Mouse (Mus musculus): ENCODE data around the gene 4932438A13Rik. TPM values are rescaled to one million over a fixed set of nuclear protein-coding genes. Genes with fewer than 3 reads are reported as not detected.

Gene 4932438A13Rik
- total and polyA plus RNA-seq, 3 experiments: 5.9 to 20.3 (median 14.7) TPM

- H3K9ac ChIP-seq (ENCODE audit: insufficient read depth, low read depth): no peak overlapping the region
- H3K36me3 ChIP-seq (replicated peaks in 1 of 2; ENCODE audit: control insufficient read depth in 1 of 2, insufficient read depth in 1 of 2, low read length in 1 of 2): no peaks in the 10 kb centered on the region
- no peaks in the 10 kb centered on the region for H3K79me2 ChIP-seq (replicated peaks; ENCODE audit: control insufficient read depth, extremely low read depth, insufficient read depth, poor library complexity, severe bottlenecking)
- H3K4me3 ChIP-seq (replicated peaks in 1 of 3; ENCODE audit: low read depth in 2 of 3, low read length in 2 of 3, poor library complexity in 1 of 3): no peak overlapping the region
- H3K4me2 ChIP-seq (ENCODE audit: insufficient read depth, low read depth, poor library complexity, severe bottlenecking): no peak overlapping the region
- TF ChIP-seq MAZ (IDR thresholded peaks at IDR 0.05; ENCODE audit: low read depth, low read length) (no peak), ETS1 (conservative IDR thresholded peaks at IDR 0.05; ENCODE audit: low read depth, low read length) (no peak), KAT2A (IDR thresholded peaks at IDR 0.05; ENCODE audit: insufficient replicate concordance, low read length) (no peak), NELFE (IDR thresholded peaks at IDR 0.05; ENCODE audit: low read depth, low read length) (no peak), MEF2A (IDR thresholded peaks at IDR 0.05; ENCODE audit: borderline replicate concordance, low read depth, low read length) (no peak), UBTF (IDR thresholded peaks at IDR 0.05; ENCODE audit: low read depth, low read length) (no peak), TCF12 (IDR thresholded peaks at IDR 0.05; ENCODE audit: low read depth, low read length) (no peak), JUN (IDR thresholded peaks at IDR 0.05; ENCODE audit: insufficient read depth, low read depth, low read length) (no peak), ZC3H11A (IDR thresholded peaks at IDR 0.05; ENCODE audit: low read depth, low read length) (no peak)
- H3K9me3 ChIP-seq (replicated peaks; ENCODE audit: low read length): no peaks in the 10 kb centered on the region
- DNase-seq (ENCODE audit: extremely low read depth): no peak
- no peaks in the 10 kb centered on the region for H3K27me3 ChIP-seq (replicated peaks)
- no peak overlapping the region for H3K27ac ChIP-seq (ENCODE audit: insufficient read depth, low read depth)
- in situ Hi-C loops (cut with MboI; ENCODE audit: low pct_ligation_motif_present, low pct_unique_long_range_greater_than_20kb, low sequenced_read_pairs): loop anchor here (25.0 kb wide), 2 partner anchors 193 to 357 kb away; no protein-coding TSS in a partner anchor
- H3K4me1 ChIP-seq (ENCODE audit: control insufficient read depth in 1 of 2, insufficient read depth in 2 of 2): peaks cover 0 to 3% of the 10 kb centered on the region in 2 experiments; a peak in 2 of 4 replicates
- dilution Hi-C loops (cut with MboI; ENCODE audit: extremely low pct_ligation_motif_present, extremely low pct_unique_long_range_greater_than_20kb, low sequenced_read_pairs): no loop called here
These were observed 32.7 kb upstream of the 4932438A13Rik start for GRCm38 (mm10) chr3:36830218-36830617.

DNA sequence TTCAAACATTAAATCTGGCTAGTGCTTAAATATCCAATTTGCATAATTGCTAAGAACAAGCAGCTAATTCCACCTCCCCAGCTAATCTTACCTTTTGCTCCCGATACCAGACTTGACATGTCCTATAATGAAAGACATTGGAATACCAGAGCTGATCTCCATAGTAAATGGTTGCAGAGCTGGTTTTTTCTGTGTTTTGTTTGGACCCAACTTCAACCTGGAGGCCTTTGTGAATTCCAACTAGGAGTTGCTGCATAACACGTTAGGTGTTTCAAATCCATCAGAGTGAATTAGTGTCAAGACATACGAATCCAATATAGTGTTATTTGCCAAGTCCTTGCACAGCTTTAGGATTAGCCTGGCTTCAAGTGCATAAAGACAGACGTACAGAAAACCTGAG, 28.5 kb upstream of the 4932438A13Rik start:
- in situ Hi-C loops (cut with MboI; ENCODE audit: low pct_ligation_motif_present, low pct_unique_long_range_greater_than_20kb, low sequenced_read_pairs) (loop anchor here (25.0 kb wide), 2 partner anchors 197 to 353 kb away; no protein-coding TSS in a partner anchor), dilution Hi-C loops (cut with MboI; ENCODE audit: extremely low pct_ligation_motif_present, extremely low pct_unique_long_range_greater_than_20kb, low sequenced_read_pairs) (no loop called here)
- Histone ChIP-seq H3K9ac (ENCODE audit: insufficient read depth, low read depth) (no peak overlapping the region), H3K27ac (ENCODE audit: insufficient read depth, low read depth) (no peak overlapping the region), H3K27me3 (replicated peaks) (peaks cover 2% of the 10 kb centered on the region), H3K9me3 (replicated peaks; ENCODE audit: low read length) (no peaks in the 10 kb centered on the region), H3K4me2 (ENCODE audit: insufficient read depth, low read depth, poor library complexity, severe bottlenecking) (no peak overlapping the region), H3K4me1 (ENCODE audit: control insufficient read depth in 1 of 2, insufficient read depth in 2 of 2) (no peaks in the 10 kb centered on the region), H3K4me3 (replicated peaks in 1 of 3; ENCODE audit: low read depth in 2 of 3, low read length in 2 of 3, poor library complexity in 1 of 3) (no peak overlapping the region), H3K79me2 (replicated peaks; ENCODE audit: control insufficient read depth, extremely low read depth, insufficient read depth, poor library complexity, severe bottlenecking) (no peaks in the 10 kb centered on the region), H3K36me3 (replicated peaks in 1 of 2; ENCODE audit: control insufficient read depth in 1 of 2, insufficient read depth in 1 of 2, low read length in 1 of 2) (no peaks in the 10 kb centered on the region)
- no peak for TF ChIP-seq SIN3A (IDR thresholded peaks at IDR 0.05; ENCODE audit: low read length)
- no peak for TF ChIP-seq HCFC1 (IDR thresholded peaks at IDR 0.05; ENCODE audit: low read depth, low read length)
- no peak for TF ChIP-seq ETS1 (conservative IDR thresholded peaks at IDR 0.05; ENCODE audit: low read depth, low read length)
- TF ChIP-seq KAT2A (IDR thresholded peaks at IDR 0.05; ENCODE audit: insufficient replicate concordance, low read length): no peak
- no peak for TF ChIP-seq JUND (conservative IDR thresholded peaks at IDR 0.05; ENCODE audit: low read depth, low read length)
- no peak for TF ChIP-seq MAX (IDR thresholded peaks at IDR 0.05; ENCODE audit: low read length)
- no peak for TF ChIP-seq EP300 (IDR thresholded peaks at IDR 0.05; ENCODE audit: low read length)
- TF ChIP-seq TCF12 (IDR thresholded peaks at IDR 0.05; ENCODE audit: low read depth, low read length): no peak
- no peak for TF ChIP-seq NRF1 (IDR thresholded peaks at IDR 0.05; ENCODE audit: low read depth, low read length)
- TF ChIP-seq RCOR1 (conservative IDR thresholded peaks at IDR 0.05; ENCODE audit: low read depth, low read length): no peak
- TF ChIP-seq ZC3H11A (IDR thresholded peaks at IDR 0.05; ENCODE audit: low read depth, low read length): no peak
- TF ChIP-seq ELF1 (IDR thresholded peaks at IDR 0.05; ENCODE audit: low read depth, low read length): no peak
- no peak for TF ChIP-seq MYC (IDR thresholded peaks at IDR 0.05; ENCODE audit: low read depth, low read length)
- TF ChIP-seq GABPA (IDR thresholded peaks at IDR 0.05; ENCODE audit: insufficient replicate concordance, low read depth, low read length): no peak
- no peak for TF ChIP-seq JUN (IDR thresholded peaks at IDR 0.05; ENCODE audit: insufficient read depth, low read depth, low read length)
- TF ChIP-seq MEF2A (IDR thresholded peaks at IDR 0.05; ENCODE audit: borderline replicate concordance, low read depth, low read length): no peak
- TF ChIP-seq E2F4 (IDR thresholded peaks at IDR 0.05; ENCODE audit: insufficient replicate concordance, low read depth, low read length): no peak
- no peak for DNase-seq (ENCODE audit: extremely low read depth)

Measured in CH12.LX (cell line).